Mouse (Mus musculus) heart, adult 10 weeks (tissue): ENCODE data around the gene Gm12887. TPM values are rescaled to one million over a fixed set of nuclear protein-coding genes. Genes with fewer than 3 reads are reported as not detected.

Experiments
- polyA plus RNA-seq: library from polyadenylated mRNA; stranded (reverse); fragments of 350-450 nt; fragmentation: Illumina TruSeq; extraction: RNeasy Lipid Tissue Mini Kit (QIAGEN cat#74804); gene quantifications from one replicate; pipeline ENCODE4 v1.2.3, GENCODE M21; 2014; ENCODE audit warnings: low read depth, low replicate concordance

Gm12887 gene
- polyA plus RNA-seq: not detected

DNA sequence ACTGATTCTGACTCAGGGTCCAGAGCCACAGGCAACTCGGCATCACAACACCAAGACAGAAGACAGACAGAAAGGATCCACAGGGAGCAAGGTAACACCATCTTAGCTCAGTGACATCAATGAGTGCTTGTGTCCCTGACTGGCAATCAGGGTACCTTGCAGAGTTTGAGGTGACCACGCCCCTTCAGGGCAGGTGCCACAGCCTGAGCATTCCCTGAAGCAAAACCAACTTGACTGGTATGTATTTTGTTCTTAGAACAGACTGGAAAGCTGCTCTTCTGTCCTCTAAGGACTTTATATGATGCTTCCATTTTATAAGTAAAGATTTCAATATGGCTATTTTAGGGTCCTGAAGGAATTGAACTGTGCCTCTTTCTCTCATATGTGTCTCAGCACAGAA is at the start of gene Gm12887:
TSS of gene Gm12887 (minus strand) at position 101 of the 400 bp plus-strand sequence.

Other genes with a start within 250 kb of the Gm12887 start
- not detected for gene Gm12886, start 199.0 kb downstream of the Gm12887 start, polyA plus RNA-seq